Mouse (Mus musculus) heart, embryonic 13.5 days (tissue): Measurements from ENCODE around the gene Hpn. TPM values are rescaled to one million over a fixed set of nuclear protein-coding genes. Genes with fewer than 3 reads are reported as not detected.

Experiments used
- ATAC-seq: fragments of 200-750 bp; cut with Nextera tagmentation; 2 replicates; pipeline ENCODE4 v1.8.0; 2017; ENCODE audit warnings: moderate TSS enrichment; ENCODE audit not compliant: insufficient number of reproducible peaks, low FRiP score, low TSS enrichment; ENCODE audit errors: extremely low read depth
- H3K27ac ChIP-seq: fragments of 300-500 bp; sonication (generic); replicated peaks from 2 replicates; pipeline ENCODE4 v1.5.1; 2015; ENCODE audit warnings: moderate library complexity, mild to moderate bottlenecking, inconsistent platforms
- H3K27me3 ChIP-seq: fragments of 300-500 bp; sonication (generic); replicated peaks from 2 replicates; pipeline ENCODE4 v1.6.1; 2015; ENCODE audit warnings: mild to moderate bottlenecking, inconsistent platforms
- H3K36me3 ChIP-seq: fragments of 300-500 bp; sonication (generic); 2 replicates; pipeline ENCODE4 v1.6.1; 2015; ENCODE audit warnings: mild to moderate bottlenecking, inconsistent platforms
- H3K4me1 ChIP-seq: fragments of 300-500 bp; sonication (generic); 2 replicates; pipeline ENCODE4 v1.6.1; 2015; ENCODE audit warnings: inconsistent platforms
- H3K4me2 ChIP-seq: fragments of 300-500 bp; sonication (generic); 2 replicates; pipeline ENCODE4 v1.6.1; 2015; ENCODE audit warnings: inconsistent platforms, mild to moderate bottlenecking, moderate library complexity
- H3K4me3 ChIP-seq: fragments of 300-500 bp; sonication (generic); 2 replicates; pipeline ENCODE4 v1.5.1; 2015; ENCODE audit warnings: moderate library complexity, mild to moderate bottlenecking, inconsistent platforms
- H3K9ac ChIP-seq: fragments of 300-500 bp; sonication (generic); 2 replicates; pipeline ENCODE4 v1.6.1; 2015; ENCODE audit warnings: inconsistent platforms, mild to moderate bottlenecking, moderate library complexity
- H3K9me3 ChIP-seq: fragments of 300-500 bp; sonication (generic); 2 replicates; pipeline ENCODE4 v1.6.1; 2016; ENCODE audit warnings: inconsistent platforms
- WGBS: fragments of 180-500 bp; shearing (Covaris S2); methylation state at CpG from one replicate; pipeline ENCODE4 v1.1.7; 2015; ENCODE audit warnings: mixed read lengths; 5-methylcytosine and 5-hydroxymethylcytosine counted together
- polyA plus RNA-seq: library from polyadenylated mRNA; unstranded; fragments of >200 nt; fragmentation: Nextera tagmentation; extraction: Ambion mirVana; gene quantifications from 2 replicates; pipeline ENCODE4 v1.2.1, GENCODE M21; 2015

Gene Hpn
- polyA plus RNA-seq, 1 experiment from 2014 or later, result 2.4 TPM

GRCm38 (mm10) chr7:31060621-31061010 is 54.5 kb downstream of the Hpn start:
- 72% methylated on average over 7 of the region's 7 CpGs for WGBS
- Histone ChIP-seq H3K9me3 (no peaks in the 10 kb centered on the region), H3K9ac (no peak overlapping the region), H3K27me3 (0 out of 2 replicates have a peak, but pooled peaks cover 7% of the 10 kb centered on the region), H3K4me3 (no peak overlapping the region), H3K36me3 (no peaks in the 10 kb centered on the region), H3K27ac (no peak overlapping the region), H3K4me1 (peaks cover 13% of the 10 kb centered on the region), H3K4me2 (no peak overlapping the region)
- ATAC-seq, result no peak

GRCm38 (mm10) chr7:31059919-31060620 is 55.0 kb downstream of the Hpn start:
- H3K4me3 ChIP-seq, result no peak overlapping the region
- no peaks in the 10 kb centered on the region for H3K9me3 ChIP-seq
- peaks cover 17% of the 10 kb centered on the region for H3K4me1 ChIP-seq
- ATAC-seq, result no peak
- no peak overlapping the region for H3K4me2 ChIP-seq
- 66% methylated on average over 11 of the region's 11 CpGs for WGBS
- no peak overlapping the region for H3K27ac ChIP-seq
- H3K27me3 ChIP-seq, result 0 out of 2 replicates have a peak, but pooled peaks cover 7% of the 10 kb centered on the region
- H3K9ac ChIP-seq, result no peak overlapping the region
- H3K36me3 ChIP-seq, result no peaks in the 10 kb centered on the region

GRCm38 (mm10) chr7:31059108-31059507 is 56.0 kb downstream of the Hpn start, which contains the start of gene Lgi4:
Gene Lgi4 (plus strand): TSS chr7:31059342.
- no peak within 1 kb of the TSS for H3K27ac ChIP-seq
- no peak within 1 kb of the TSS for H3K9ac ChIP-seq
- H3K27me3 ChIP-seq, result no peaks in the 10 kb centered on the region
- H3K36me3 ChIP-seq, result no peaks in the 10 kb centered on the region
- 2% methylated on average over 2 of the region's 2 CpGs for WGBS
- no peak for ATAC-seq
- no peaks in the 10 kb centered on the region for H3K9me3 ChIP-seq
- no peak within 1 kb of the TSS for H3K4me2 ChIP-seq
- H3K4me3 ChIP-seq, result no peak within 1 kb of the TSS
- H3K4me1 ChIP-seq, result peaks cover 27% of the 10 kb centered on the region

- ATAC-seq, result no peak
- peaks cover 3% of the 10 kb centered on the region; the same call in 1 of the 2 replicates for H3K27me3 ChIP-seq
- 82% methylated on average over 6 of the region's 6 CpGs for WGBS
- H3K9me3 ChIP-seq, result no peaks in the 10 kb centered on the region
- H3K4me3 ChIP-seq, result no peak overlapping the region
- H3K27ac ChIP-seq, result no peak overlapping the region
- peaks cover 36% of the 10 kb centered on the region for H3K4me1 ChIP-seq
- no peak overlapping the region for H3K4me2 ChIP-seq
- no peaks in the 10 kb centered on the region for H3K36me3 ChIP-seq
- no peak overlapping the region for H3K9ac ChIP-seq
Observed at GRCm38 (mm10) chr7:31058211-31058610, 56.9 kb downstream of the Hpn start.

GRCm38 (mm10) chr7:31057730-31058129 is 57.4 kb downstream of the Hpn start:
- no peak overlapping the region for H3K4me3 ChIP-seq
- peaks cover 8% of the 10 kb centered on the region for H3K27me3 ChIP-seq
- H3K4me1 ChIP-seq, result peaks cover 40% of the 10 kb centered on the region
- no peak overlapping the region for H3K9ac ChIP-seq
- no peak for ATAC-seq
- no peak overlapping the region for H3K4me2 ChIP-seq
- no peak overlapping the region for H3K27ac ChIP-seq
- H3K36me3 ChIP-seq, result no peaks in the 10 kb centered on the region
- no peaks in the 10 kb centered on the region for H3K9me3 ChIP-seq
- WGBS, result 65% methylated on average over 5 of the region's 5 CpGs

- Histone ChIP-seq H3K27me3 (peaks cover 14% of the 10 kb centered on the region), H3K36me3 (no peaks in the 10 kb centered on the region), H3K9ac (peak within 1 kb of the TSS; percentile 82), H3K4me2 (peak within 1 kb of the TSS; percentile 69), H3K4me3 (no peak within 1 kb of the TSS), H3K4me1 (peaks cover 47% of the 10 kb centered on the region), H3K9me3 (no peaks in the 10 kb centered on the region), H3K27ac (peak within 1 kb of the TSS; percentile 94)
- ATAC-seq, result no peak
- WGBS, result 59% methylated on average over 2 of the region's 2 CpGs
Observed at GRCm38 (mm10) chr7:31057071-31057470, 58.0 kb downstream of the Hpn start, which contains the start of gene Fxyd1. Gene Fxyd1 (minus strand): TSS chr7:31057199.

- WGBS, result 72% methylated on average over 7 of the region's 7 CpGs
- Histone ChIP-seq H3K9me3 (no peaks in the 10 kb centered on the region), H3K9ac (peak overlapping the region; percentile 82; the same call in 1 of the 2 replicates), H3K27me3 (peaks cover 20% of the 10 kb centered on the region), H3K4me1 (peaks cover 53% of the 10 kb centered on the region), H3K4me2 (no peak overlapping the region), H3K4me3 (no peak overlapping the region), H3K36me3 (no peaks in the 10 kb centered on the region), H3K27ac (peak overlapping the region; percentile 94)
- no peak for ATAC-seq
Observed at GRCm38 (mm10) chr7:31056448-31056847, 58.6 kb downstream of the Hpn start.

GRCm38 (mm10) chr7:31055883-31056282 is 59.2 kb downstream of the Hpn start:
- Histone ChIP-seq H3K4me2 (peak overlapping the region; percentile 69), H3K4me1 (peaks cover 59% of the 10 kb centered on the region), H3K27ac (peak overlapping the region; percentile 94), H3K4me3 (no peak overlapping the region), H3K9ac (peak overlapping the region; percentile 82), H3K36me3 (no peaks in the 10 kb centered on the region), H3K27me3 (peaks cover 26% of the 10 kb centered on the region), H3K9me3 (no peaks in the 10 kb centered on the region)
- no peak for ATAC-seq
- WGBS, result 27% methylated on average over 3 of the region's 4 CpGs

- Histone ChIP-seq H3K9me3 (no peaks in the 10 kb centered on the region), H3K27me3 (peaks cover 31% of the 10 kb centered on the region), H3K36me3 (no peaks in the 10 kb centered on the region), H3K9ac (peak overlapping the region; percentile 82), H3K4me2 (peak overlapping the region; percentile 69), H3K4me3 (peak overlapping the region; percentile 53), H3K27ac (peak overlapping the region; percentile 94), H3K4me1 (peaks cover 63% of the 10 kb centered on the region)
- WGBS, result 11% methylated on average over 10 of the region's 10 CpGs
- peak; percentile 69 for ATAC-seq
Observed at GRCm38 (mm10) chr7:31055354-31055824, 59.7 kb downstream of the Hpn start.

GRCm38 (mm10) chr7:31054661-31055320 is 60.3 kb downstream of the Hpn start:
- H3K27me3 ChIP-seq, result peaks cover 37% of the 10 kb centered on the region
- H3K4me3 ChIP-seq, result peak overlapping the region; percentile 53
- peak overlapping the region; percentile 82 for H3K9ac ChIP-seq
- no peaks in the 10 kb centered on the region for H3K9me3 ChIP-seq
- 21% methylated on average over 11 of the region's 11 CpGs for WGBS
- peak; percentile 16; the same call in 1 of the 2 replicates for ATAC-seq
- H3K36me3 ChIP-seq, result no peaks in the 10 kb centered on the region
- H3K4me2 ChIP-seq, result peak overlapping the region; percentile 69
- peak overlapping the region; percentile 94 for H3K27ac ChIP-seq
- H3K4me1 ChIP-seq, result peaks cover 69% of the 10 kb centered on the region

- no peak for ATAC-seq
Observed at GRCm38 (mm10) chr7:31053882-31054447, 61.1 kb downstream of the Hpn start.

More at GRCm38 (mm10) chr7:31053882-31054447, 61.1 kb downstream of the Hpn start:
- Histone ChIP-seq H3K27me3 (peaks cover 45% of the 10 kb centered on the region), H3K4me1 (peaks cover 72% of the 10 kb centered on the region), H3K27ac (peak overlapping the region; percentile 94), H3K9ac (peak overlapping the region; percentile 82), H3K4me3 (peak overlapping the region; percentile 53), H3K4me2 (peak overlapping the region; percentile 69), H3K9me3 (no peaks in the 10 kb centered on the region), H3K36me3 (no peaks in the 10 kb centered on the region)
- WGBS, result 14% methylated on average over 10 of the region's 10 CpGs
